Mouse (Mus musculus) activated CD4-positive, CD25-positive, alpha-beta regulatory T cell, adult 4 months (primary cell): ENCODE measurements around the gene Fate1. TPM values are rescaled to one million over a fixed set of nuclear protein-coding genes. Genes with fewer than 3 reads are reported as not detected.
A peak's percentile ranks its signal among the peaks of the same experiment; 100 is the strongest.
"Not testable (repeated sequence)": the region's sequence is repeated elsewhere in the genome, so short reads cannot be mapped to it uniquely, and the experiment has no call there.

Experiments
- ATAC-seq: one replicate; pipeline ENCODE4 v1.8.0; 2017
- polyA plus RNA-seq, 2 experiments: library from polyadenylated mRNA; unstranded; fragments of 100-300 nt; shearing (Covaris generic); gene quantifications; one replicate each; pipeline ENCODE4 v1.2.1; 2017

The Fate1 gene
- polyA plus RNA-seq = not detected

- ATAC-seq = no peak
Measured at GRCm38 (mm10) chrX:71972686-71973085, at the start of gene Fate1. Gene Fate1, plus strand, starts transcription at chrX:71972986.

- peak; percentile 43 for ATAC-seq
Measured at GRCm38 (mm10) chrX:71946631-71947030, 26.2 kb upstream of the Fate1 start.

- no peak for ATAC-seq
Measured at GRCm38 (mm10) chrX:71958366-71958765, 14.4 kb upstream of the Fate1 start.

- no peak for ATAC-seq
Measured at GRCm38 (mm10) chrX:71962073-71963051, 10.4 kb upstream of the Fate1 start, which contains the start of gene Prrg3. Gene Prrg3, plus strand, starts transcription at chrX:71962624.

- ATAC-seq = no peak
Measured at GRCm38 (mm10) chrX:71963275-71963912, 9.4 kb upstream of the Fate1 start.

- ATAC-seq = no peak
Measured at GRCm38 (mm10) chrX:71968216-71968615, 4.6 kb upstream of the Fate1 start.

- no peak for ATAC-seq
Measured at GRCm38 (mm10) chrX:71968816-71969215, 4.0 kb upstream of the Fate1 start.

GRCm38 (mm10) chrX:71971325-71971724 is 1.5 kb upstream of the Fate1 start:
- ATAC-seq = no peak

GRCm38 (mm10) chrX:71977681-71978080 is 4.9 kb downstream of the Fate1 start:
- not testable (repeated sequence) for ATAC-seq

GRCm38 (mm10) chrX:71980443-71980842 is 7.7 kb downstream of the Fate1 start:
- no peak for ATAC-seq

GRCm38 (mm10) chrX:71981322-71981721 is 8.5 kb downstream of the Fate1 start:
- no peak for ATAC-seq

- ATAC-seq = no peak
Measured at GRCm38 (mm10) chrX:71983205-71983604, 10.4 kb downstream of the Fate1 start.

GRCm38 (mm10) chrX:71983775-71984174 is 11.0 kb downstream of the Fate1 start:
- ATAC-seq = no peak

GRCm38 (mm10) chrX:71991549-71991948 is 18.8 kb downstream of the Fate1 start, which contains the start of gene Cnga2:
Gene Cnga2, plus strand, starts transcription at chrX:71991849.
- no peak for ATAC-seq

GRCm38 (mm10) chrX:71995972-71996371 is 23.2 kb downstream of the Fate1 start:
- ATAC-seq = no peak

GRCm38 (mm10) chrX:72009930-72010329 is 37.1 kb downstream of the Fate1 start:
- ATAC-seq = no peak

GRCm38 (mm10) chrX:72012236-72012635 is 39.5 kb downstream of the Fate1 start:
- no peak for ATAC-seq

- ATAC-seq = no peak
Measured at GRCm38 (mm10) chrX:72012804-72013203, 40.0 kb downstream of the Fate1 start.

- no peak for ATAC-seq
Measured at GRCm38 (mm10) chrX:72022241-72022640, 49.5 kb downstream of the Fate1 start.

- no peak for ATAC-seq
Measured at GRCm38 (mm10) chrX:72022750-72023398, 50.1 kb downstream of the Fate1 start.

- no peak for ATAC-seq
Measured at GRCm38 (mm10) chrX:72023542-72023941, 50.8 kb downstream of the Fate1 start.
